Mouse (Mus musculus) spleen, adult 12 weeks (tissue): Measurements from ENCODE around the gene Tlcd2.
A peak's percentile ranks its signal among the peaks of the same experiment; 100 is the strongest.

ENCODE experiments used
- DNase-seq: peaks from one replicate; pipeline ENCODE4 v3.0.0; 2022; ENCODE audit warnings: low spot score

Tlcd2 gene

DNA sequence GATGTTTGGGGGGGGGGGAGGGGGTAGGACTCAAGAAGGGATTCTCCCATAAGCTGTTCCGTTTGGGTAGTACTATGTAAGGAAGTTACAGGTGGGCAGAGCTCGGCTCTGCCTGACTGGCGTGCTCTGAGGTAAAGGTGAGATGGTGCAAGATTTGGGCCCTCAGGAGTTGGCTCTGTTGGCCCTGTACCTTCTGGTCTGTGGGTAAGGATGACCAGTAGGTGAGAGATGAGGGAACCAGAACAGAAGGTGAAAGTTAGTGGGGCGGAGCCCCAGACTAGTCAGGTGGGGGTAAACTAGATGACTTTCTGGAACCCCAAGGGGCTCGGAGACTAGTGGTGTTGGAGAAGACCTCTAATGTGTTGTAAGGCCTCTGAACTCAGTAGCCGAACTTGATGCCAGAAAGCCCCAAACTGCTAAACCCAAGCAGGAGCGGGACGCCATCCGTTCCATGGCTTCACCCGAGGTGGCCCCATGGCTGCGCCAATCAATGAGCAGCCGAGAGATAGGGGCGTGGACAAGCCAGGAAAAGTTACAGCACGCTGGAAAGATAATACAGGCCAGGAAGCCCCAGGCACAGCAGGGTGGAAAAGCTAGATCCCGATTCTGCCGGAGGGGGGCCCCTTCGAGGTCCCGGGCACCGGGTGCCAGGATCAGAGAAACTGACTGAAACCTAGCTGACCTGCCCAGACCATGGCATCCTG, 6.1 kb downstream of the Tlcd2 start:
- DNase-seq: no peak

DNA sequence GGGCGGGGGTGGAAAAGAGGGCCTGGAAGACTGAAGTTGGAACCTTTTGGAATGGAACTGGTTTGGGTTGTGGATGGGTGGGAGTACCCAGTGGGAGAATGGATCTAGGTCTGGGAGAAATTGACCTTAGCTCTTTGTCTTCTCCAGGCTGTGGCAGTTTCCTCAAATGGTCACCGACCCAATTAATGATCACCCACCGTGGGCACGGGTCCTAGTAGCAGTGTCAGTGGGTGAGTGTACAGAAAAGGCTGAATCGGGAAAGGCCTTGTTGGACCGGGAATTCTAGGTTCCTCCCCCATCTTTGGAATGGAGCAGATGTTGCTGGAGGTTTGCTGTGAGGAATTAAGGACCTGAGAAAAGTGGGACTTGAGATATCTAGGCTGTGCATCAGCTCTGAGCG, 6.9 kb downstream of the Tlcd2 start:
- no peak for DNase-seq

DNA sequence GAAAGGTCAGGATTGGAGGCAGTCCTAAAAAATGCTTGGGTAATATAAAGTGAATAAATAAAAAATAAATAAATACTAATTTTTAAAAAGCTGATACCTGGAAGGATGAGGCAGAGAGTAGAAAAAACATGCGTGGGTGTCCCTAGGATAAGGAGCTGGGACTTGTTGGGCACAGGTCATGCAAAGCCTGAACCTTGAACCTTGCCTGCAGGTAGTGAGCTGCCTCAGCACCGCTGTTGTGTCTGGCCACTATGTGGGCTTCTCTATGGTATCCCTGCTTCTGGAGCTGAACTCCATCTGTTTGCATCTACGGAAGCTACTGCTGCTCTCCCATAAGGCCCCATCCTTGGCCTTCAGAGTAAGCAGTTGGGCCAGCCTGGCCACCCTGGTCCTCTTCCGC, 7.7 kb downstream of the Tlcd2 start:
- DNase-seq: no peak

DNA sequence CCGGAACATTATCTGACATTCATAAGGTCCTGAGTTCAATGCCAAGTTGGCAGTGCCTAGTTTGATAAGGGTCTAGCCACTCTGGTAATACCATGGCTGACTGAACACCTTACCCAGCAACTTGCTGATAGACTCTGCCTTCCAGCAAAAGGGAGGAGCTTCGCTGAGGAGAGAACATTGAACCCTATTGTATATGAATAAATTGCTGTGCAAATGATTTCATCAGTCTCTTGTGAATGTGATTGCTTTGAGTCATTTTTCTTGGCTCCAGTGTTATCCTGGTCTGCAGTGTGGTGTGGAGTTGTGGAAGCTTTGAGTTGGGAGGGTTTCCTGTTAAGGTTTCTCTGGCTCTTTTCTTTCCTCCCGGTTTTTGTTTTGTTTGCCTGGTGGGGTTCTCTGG, 9.2 kb downstream of the Tlcd2 start:
- DNase-seq: no peak

DNA sequence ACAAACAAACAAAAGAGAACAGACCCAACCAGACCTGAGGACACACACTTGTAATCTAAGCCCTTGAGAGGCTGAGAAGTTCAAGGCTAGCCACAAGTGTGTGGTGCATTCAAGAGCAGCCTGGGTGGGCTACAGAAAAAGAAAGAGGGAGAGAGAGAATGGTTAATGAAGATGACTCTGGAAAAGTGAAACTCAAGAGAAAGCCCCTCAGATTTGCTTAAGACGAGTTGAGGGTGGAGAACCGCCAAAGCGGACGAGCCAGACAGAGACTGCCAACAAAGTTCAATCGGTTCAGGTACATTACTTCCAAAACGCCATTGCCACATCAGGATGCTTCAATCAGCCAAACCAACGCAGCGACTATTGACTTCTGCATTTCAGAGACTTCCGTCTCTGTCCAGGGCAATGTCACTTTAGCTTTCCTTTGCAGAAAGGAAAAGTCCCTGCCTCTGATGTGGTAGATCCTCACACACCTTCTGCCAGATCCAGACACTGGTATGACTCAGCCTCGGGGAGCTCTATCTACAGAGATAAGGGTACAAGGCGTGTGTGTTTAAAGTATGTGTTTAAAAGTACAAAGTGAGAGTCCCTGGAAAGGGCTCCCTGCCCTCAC, 11.1 kb downstream of the Tlcd2 start:
- no peak for DNase-seq

DNA sequence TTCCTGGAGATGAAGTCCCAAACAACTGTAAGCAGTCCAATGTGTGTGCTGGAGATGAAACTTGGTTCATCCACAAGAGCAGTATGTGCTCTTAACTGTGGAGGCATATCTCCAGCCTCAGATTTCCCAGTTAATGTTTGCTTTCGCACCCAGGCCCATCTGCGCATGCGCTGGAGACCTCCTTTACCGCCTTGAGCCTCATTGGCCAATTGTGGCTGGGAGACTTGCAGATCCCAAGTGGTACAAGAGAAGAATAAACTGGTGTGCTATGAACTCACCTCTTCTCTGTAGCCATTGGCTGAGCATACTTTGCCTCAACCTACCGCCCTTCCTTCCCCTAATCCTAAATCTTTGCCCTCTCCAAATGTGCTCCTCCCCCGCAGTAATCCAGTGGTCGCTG, 11.9 kb downstream of the Tlcd2 start:
- DNase-seq: no peak

DNA sequence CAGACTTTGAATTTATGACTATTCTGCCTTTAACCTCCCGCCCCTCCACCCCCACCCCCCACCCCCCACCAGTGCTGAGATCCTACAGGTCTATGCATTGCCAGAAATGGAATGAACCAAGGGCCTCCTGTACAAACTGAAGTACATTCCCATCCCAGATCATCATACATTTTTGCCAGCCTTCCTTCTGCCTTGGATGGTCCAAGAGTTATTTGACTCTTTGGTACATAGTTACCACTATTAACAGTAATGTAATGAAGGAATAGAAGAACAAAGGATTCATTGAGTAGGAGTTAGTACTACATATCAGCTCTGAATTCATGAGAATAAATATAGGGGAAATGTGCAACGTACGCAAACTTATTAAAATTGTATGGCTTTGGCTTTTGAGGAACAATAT, 24.7 kb downstream of the Tlcd2 start:
- DNase-seq: no peak

DNA sequence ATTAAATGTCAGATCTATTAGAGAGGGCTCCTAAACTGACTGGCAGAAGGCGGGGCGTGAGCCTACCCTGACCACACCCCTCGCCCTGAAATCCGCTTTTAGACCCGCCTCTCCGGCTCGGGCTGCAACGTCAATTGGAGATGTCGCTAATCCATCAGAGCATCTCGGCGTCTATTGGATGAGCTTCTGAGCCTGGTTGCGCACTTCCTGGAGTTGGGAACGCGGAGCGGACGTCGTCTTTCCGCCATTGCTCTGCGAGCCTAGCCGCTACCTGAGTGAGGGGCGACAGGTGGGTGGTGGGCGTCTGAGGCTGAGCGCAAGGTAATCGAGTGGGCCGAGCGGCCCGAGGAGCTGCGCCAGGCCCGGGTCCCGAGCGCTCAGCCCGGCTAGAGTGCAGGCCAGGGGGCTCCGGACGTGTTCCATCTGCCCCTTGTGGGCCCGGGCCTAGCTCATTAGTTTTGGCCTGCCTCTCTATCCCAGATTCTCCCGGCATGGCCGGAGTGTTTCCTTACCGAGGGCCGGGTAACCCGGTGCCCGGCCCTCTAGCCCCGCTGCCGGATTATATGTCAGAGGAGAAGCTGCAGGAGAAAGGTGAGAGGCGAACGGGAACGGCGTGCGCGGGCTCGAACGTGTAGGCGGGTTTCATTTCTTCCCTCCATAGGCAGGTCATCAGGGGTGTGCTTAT, 25.2 kb downstream of the Tlcd2 start, which contains the start of gene Prpf8:
Prpf8 (plus strand) TSS at position 216 of the 685 bp plus-strand sequence.
- DNase-seq: peak; percentile 95

DNA sequence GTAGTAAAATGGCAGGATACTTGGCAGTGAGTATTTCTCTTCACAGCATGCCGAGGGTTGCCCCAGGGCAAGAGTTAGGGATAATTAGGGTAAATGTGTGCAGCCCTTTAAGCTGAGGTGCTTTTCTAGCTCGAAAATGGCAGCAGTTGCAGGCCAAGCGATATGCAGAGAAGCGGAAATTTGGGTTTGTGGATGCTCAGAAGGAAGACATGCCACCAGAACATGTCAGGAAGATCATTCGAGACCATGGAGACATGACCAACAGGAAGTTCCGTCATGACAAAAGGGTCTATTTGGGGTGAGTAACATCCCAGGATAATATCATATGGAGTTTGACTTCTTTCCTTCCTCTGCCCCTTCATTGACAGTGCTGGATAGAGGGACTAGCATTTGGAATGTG, 26.0 kb downstream of the Tlcd2 start:
- DNase-seq: no peak

DNA sequence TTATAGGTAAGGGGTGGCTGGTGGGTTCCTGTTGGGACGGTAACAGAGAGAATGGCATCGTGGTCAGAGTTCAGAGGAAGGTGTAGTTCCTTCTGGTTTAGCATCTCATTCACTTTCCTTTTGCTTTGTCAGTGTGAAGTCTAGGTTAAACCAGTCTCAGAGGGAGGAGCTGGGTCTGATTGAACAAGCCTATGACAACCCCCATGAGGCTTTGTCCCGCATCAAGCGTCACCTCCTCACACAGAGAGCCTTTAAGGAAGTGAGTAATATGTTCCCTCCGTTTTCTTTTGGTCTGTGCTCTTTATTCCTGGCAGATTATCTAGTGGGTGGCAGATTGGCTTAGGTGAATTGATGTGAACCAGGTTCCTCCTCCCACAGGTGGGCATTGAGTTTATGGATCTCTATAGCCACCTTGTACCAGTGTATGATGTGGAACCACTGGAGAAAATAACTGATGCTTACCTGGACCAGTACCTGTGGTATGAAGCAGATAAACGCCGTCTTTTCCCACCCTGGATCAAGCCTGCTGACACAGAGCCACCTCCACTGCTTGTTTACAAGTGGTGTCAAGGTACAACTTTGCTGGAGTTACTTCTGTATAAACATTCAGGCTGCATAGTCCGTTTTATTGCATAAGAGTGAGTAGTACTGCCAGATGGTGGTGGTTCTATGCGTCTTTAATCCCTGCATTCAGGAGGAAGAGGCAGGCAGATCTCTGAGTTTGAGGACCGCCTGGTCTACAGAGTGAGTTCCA, 33.0 kb downstream of the Tlcd2 start:
- DNase-seq: no peak

DNA sequence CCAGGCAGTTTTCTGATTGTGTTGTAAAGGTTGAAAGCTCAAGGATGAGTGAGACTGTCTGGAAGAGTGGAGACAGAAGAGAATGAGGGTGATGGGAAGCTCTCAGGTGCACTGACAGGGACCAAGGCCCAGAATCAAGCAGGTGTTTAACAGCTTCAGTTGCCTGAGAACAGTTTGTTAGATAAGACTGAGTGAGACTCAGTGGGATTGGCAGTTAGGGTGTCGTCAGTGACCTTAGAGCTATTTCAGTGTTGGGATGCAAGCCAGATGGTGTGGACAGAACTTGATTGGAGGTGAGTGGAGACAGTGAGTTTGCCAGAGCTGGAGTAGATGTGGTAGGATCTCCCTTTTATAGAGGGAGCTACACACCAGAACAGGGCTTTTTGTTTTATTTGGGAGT, 36.6 kb downstream of the Tlcd2 start:
- no peak for DNase-seq

DNA sequence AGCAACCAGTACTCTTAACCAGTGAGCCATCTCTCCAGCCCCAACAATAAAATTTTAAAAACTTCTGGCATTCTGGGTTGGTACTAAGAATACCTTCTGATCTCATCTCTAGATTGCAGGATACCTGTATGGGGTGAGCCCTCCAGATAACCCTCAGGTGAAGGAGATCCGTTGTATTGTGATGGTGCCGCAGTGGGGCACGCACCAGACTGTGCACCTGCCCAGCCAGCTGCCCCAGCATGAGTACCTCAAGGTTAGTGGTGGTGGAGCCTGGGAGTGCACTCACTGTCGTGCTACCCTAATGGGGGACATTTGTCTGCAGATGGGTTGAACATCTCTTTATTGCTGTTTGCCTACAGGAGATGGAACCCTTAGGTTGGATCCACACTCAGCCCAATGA, 46.6 kb downstream of the Tlcd2 start:
- DNase-seq: no peak

DNA sequence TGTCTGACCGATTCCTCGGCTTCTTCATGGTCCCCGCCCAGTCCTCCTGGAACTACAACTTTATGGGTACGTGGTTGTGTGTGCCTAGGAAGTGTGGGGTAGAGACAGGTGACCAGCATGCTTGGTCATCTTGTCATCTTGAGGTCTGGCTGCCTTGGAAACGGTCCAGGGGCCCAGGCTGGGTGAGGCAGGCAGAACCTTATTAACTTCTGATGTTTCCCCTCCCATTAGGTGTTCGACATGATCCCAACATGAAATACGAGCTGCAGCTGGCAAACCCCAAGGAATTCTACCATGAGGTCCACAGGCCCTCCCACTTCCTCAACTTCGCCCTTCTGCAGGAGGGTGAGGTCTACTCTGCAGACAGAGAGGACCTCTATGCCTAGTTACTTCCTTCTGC, 47.4 kb downstream of the Tlcd2 start:
- DNase-seq: no peak

DNA sequence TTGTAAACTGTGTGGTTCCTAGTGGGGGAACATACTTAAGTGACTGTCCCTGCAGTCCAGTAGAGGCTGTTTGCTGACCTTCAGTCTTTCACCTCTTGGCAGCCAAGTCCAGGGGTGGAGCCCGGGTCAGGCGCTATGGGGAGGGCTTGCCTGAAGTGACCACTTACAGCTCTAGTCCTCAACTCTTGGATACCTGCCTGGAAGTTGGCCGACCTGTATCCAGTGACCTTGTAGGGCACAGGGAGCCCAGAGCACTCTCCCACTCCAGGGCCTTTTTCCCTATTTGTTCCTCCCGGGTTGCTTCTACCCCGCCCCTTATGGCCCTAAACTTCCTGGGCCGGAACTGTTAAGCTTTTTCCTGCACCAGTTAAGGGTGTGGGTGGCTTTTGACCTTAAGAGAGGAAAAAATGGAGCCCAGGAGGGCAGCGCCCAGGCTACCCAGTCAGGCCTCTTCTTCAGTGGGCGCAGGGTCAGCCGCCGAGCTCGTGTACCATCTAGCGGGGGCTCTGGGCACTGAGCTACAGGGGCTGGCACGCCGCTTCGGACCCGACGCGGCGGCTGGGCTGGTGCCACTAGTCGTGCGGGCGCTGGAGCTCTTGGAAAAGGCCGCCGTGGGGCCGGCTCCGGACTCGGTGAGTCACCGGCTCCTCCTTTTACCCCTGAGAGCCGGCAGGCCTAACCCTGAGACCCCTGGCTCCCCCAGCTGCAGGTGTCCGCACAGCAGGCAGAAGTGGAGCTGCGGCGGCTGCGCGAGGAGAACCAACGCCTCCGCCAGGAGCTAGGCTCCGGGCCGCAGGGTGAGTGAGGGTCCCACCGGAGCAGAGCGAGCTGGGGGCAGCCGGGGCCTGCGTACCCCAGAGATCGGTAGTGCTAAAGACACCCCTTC, 48.5 kb downstream of the Tlcd2 start, which contains the start of gene Rilp:
Rilp (plus strand) TSS at position 354 of the 886 bp plus-strand sequence.
- no peak for DNase-seq

DNA sequence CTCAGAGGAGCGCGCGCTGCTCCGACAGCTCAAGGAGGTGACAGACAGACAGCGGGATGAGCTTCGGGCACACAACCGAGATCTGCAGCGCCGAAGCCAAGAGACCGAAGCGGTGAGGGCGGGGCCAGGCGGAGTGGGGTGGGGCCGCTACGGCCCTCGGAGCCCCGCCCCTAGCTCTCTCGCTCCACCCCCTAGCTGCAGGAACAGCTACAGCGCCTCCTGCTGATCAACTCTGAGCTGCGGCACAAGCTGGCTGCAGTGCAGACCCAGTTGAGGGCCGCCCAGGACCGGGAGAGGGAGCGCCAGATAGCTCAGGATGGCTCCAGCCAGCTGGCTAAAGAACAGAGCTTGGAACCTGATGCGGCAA, 49.1 kb downstream of the Tlcd2 start:
- DNase-seq: peak; percentile 84

DNA sequence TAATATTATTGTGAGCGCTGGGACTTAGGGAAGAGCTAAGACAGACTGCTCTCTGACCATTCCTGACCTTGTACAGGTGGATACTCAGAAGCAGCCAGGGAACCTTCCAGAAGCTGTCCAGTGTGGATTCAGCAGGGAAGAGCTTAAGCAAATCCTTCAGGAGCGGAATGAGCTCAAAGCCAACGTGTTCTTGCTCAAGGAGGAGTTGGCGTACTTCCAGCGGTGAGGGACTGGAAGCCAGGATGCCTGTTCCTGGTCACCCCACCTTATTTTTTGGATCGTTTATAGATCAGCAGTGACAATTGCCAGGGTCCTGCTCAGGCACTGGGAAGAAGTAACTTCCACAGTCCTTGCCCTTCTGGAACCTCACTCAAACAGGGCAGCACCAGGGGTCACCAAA, 49.7 kb downstream of the Tlcd2 start:
- no peak for DNase-seq

DNA sequence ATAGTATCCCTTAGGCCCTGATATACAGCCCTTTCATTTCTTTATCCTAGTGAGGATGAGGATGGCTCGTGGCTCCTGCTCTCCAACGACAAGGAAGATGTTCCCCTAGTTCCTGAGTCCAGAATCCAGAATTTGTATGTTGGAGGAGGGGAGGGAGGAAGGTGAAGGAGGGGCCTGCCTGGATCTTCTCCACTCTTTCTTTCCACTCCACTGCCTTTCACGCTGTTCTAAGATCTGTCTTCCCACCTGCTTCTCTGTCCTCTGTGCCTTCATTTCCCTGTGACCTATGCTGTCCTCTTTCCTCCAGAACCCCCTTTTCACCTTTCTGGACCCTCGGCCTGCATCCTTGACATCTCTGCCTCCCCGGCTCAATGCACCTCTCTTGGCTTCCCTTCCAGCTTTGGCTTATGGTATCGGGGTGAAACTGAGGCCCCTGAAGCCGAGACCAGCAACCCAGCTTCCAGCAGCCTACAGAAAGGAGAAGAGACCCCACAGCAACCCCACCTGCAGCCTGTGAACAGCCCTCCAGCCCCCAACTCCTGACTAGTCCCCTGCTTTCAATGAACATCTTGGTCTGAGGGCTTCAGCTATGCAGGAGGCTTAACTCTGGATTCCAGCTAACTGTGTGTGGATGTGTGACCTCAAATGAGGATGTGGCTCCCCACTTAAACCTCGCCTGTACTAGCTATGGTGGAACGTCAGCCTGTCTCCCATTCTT, 50.9 kb downstream of the Tlcd2 start:
- DNase-seq: no peak

DNA sequence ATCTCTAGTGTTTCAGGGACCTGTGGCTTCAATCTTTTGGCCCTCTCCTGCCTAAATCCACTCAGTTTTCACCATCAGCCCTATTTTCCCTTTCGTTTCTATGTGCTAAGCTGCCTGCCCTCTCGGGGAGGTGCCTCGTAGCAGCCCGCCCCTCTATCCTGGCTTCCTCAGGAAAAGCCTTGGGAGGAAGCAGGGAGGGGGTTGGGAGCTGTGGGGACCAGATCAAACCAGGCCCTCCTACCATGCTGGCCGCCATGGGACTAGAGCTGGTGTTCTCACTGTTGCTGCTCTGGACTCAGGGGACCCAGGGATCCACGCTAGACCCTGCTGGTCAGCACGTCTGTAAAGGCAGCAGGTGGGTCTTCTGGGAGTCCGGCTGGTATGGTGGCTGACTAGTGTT, 51.8 kb downstream of the Tlcd2 start, which contains the start of gene Scarf1:
Scarf1 (plus strand) TSS at position 205 of the 400 bp plus-strand sequence.
- DNase-seq: no peak

DNA sequence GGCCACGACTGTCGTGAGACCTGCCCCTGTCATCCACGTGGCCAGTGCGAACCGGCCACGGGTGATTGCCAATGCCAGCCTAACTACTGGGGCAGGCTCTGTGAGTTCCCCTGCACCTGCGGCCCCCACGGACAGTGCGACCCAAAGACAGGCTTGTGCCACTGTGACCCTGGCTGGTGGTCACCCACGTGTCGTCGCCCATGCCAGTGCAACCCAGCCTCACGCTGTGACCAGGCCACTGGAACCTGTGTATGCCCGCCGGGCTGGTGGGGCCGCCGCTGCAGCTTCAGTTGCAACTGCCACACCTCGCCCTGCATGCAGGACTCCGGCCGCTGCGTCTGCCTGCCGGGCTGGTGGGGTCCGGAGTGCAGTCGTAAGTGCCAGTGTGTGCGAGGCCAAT, 53.7 kb downstream of the Tlcd2 start:
- DNase-seq: no peak

DNA sequence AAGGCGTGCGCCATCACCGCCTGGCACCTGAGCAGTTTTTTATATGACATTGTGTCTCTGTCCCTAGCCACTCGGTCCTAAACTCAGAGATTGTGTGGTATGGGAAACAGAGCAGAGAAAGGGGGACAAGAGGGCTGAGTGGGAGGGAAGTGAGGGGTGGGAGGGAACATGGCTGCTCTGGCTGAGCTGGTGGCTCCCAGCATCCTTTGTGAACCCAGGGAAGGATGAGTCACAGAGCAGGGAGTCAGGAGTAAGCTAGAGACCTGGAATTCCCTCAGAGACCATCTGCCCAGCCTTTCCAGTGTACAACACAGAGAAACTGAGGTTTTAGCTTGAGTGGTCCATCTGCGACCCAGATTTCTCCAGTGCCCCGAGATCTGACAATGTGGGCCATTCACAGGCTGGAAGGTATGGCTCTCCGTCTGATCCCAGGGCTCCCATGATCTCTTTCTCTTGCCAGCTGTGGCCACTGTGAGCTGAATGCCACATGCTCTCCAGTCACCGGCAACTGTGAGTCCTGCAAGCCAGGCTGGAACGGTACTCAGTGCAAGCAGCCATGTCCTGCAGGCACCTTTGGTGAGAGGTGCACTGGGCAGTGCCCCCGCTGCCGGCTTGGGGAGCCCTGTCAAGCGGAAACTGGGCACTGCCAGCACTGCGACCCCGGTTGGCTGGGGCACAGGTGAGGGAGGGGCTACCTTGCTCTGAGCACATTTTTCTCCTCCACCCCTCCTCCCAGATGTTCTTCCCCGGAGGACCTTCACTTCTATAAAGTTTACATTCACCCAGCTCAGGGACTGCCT, 58.5 kb downstream of the Tlcd2 start:
- DNase-seq: no peak
